Mouse (Mus musculus): ENCODE results near the gene Abhd17a.

GRCm38 (mm10) chr10:80572477-80572876, 17.7 kb downstream of the Abhd17a start:
- no peak for TF ChIP-seq POLR2A (IDR thresholded peaks at IDR 0.05; ENCODE audit: insufficient read depth, low read depth, low read length)
- no peak for TF ChIP-seq CTCF (IDR thresholded peaks at IDR 0.05; ENCODE audit: insufficient read depth, low read depth, low read length)
